Mouse (Mus musculus): ENCODE measurements around the gene Brd1. TPM values are rescaled to one million over a fixed set of nuclear protein-coding genes. Genes with fewer than 3 reads are reported as not detected.

Brd1 gene
- polyA plus RNA-seq (2012; rRNA removed), result 6.0 and 6.6 TPM in 2 replicates

DNA sequence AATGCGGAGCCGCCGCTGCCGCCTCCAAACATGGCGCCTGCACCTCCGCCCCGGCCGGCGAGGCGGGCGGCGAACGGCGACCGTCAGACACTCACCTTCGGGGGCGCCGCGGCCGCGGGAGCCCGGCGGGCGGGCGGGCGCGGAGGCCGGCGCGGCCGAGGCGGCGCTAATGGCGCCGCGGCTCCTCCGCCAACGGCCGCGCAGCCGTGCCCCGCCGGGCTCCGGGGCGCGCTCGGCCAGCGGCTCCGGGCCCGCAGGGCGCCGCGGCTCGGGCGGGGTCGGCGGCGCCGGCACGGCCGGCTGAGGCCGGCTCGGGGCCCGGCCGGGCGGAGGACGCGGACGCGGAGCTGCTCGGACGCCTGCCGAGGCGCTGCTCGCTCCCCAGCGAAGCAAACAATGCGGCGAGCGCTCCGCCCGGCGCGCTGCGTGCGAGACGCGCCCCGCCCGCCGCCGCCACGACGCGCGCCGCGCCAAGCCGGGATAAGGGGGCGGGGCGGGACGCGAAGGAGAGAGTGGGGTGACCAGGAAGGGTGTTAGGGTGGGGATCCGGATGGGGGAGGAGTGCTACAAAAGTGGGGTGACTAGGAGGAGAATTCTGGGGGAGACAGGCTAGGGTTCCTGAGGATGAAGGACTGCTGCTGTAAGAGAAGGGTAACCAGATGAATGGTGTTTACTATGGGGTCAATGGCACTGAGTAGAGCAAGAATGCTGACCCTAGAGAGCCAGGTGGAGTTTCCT is at the start of gene Brd1:
TSS of gene Brd1 (minus strand) at position 400 of the 738 bp plus-strand sequence.

DNA sequence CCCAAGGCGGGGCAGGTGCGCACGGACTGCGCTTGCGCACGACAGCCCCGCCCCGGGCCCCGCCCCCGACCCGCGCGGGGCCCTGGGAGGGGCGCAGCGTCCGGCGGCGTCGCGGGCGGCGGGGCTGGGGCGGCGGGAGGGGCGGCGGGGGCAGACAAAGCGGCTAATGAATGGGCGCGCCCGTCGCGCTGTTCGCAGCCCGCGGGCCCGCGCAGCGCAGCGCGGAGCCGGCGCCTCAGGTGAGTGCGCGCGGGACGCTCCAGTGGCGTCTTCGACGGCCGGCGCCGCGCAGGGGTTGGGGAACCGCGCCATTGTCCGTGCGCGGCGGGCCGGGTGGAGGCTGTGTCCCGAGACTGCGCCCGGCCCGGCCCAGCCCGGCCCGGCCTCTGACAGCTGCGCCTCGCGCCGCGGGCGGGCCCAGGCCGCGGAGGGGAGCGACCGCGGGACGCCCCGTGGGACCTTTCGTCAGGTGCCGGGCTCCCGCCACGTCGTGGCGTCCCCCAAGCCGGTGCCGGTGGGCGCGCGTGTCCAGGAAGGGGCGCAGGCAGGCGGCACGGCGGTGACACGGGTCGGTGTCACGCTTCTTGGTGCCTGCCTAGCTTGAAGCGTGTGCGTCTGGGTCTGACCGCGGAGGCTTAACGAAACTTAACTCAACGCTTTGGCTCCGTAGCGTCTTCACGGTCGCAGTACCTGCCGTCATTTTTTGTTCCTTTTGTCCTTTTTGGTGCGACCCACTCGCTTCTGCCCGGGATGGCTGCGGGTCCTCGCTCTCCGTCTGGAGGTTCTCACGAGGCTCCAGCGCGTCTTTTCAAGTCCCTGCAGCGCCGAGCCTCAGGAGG is 17.8 kb upstream of the Brd1 start, which contains the start of gene Zbed4:
TSS of gene Zbed4 (plus strand) at position 97 of the 839 bp plus-strand sequence.

Other genes with a start within 250 kb of the Brd1 start
- not detected in 2 replicates for gene Zdhhc25, start 133.9 kb downstream of the Brd1 start, polyA plus RNA-seq (2012; rRNA removed)
- 4.6 and 4.7 TPM in 2 replicates for gene Zbed4, start 17.4 kb upstream of the Brd1 start, polyA plus RNA-seq (2012; rRNA removed)
- 5.2 and 5.8 TPM in 2 replicates for gene Alg12, start 85.1 kb upstream of the Brd1 start, polyA plus RNA-seq (2012; rRNA removed)
- 25.4 and 31.2 TPM in 2 replicates for gene Creld2, start 85.4 kb upstream of the Brd1 start, polyA plus RNA-seq (2012; rRNA removed)
- 12.1 and 25.9 TPM in 2 replicates for gene Pim3, start 128.0 kb upstream of the Brd1 start, polyA plus RNA-seq (2012; rRNA removed)
- gene Ttll8, start 220.2 kb upstream of the Brd1 start, polyA plus RNA-seq (2012; rRNA removed), result 0.04 and 0.09 TPM in 2 replicates
- gene Mlc1, start 244.8 kb upstream of the Brd1 start, polyA plus RNA-seq (2012; rRNA removed), result not detected in 2 replicates
- 0.01 TPM in 1 of 2 replicates, not detected in the other for gene Mov10l1, start 248.7 kb upstream of the Brd1 start, polyA plus RNA-seq (2012; rRNA removed)